Mouse (Mus musculus) embryo, embryonic 11 days (tissue): ENCODE measurements around the gene Mapre3.
A peak's percentile ranks its signal among the peaks of the same experiment; 100 is the strongest.

Experiments
- DNase-seq: peaks from one replicate; pipeline ENCODE4 v3.0.0-alpha.2; 2015

Gene Mapre3

GRCm38 (mm10) chr5:30814424-30815119 lies at the start of gene Mapre3:
Mapre3 (plus strand) TSS chr5:30814641.
- peak; percentile 97 for DNase-seq

DNA sequence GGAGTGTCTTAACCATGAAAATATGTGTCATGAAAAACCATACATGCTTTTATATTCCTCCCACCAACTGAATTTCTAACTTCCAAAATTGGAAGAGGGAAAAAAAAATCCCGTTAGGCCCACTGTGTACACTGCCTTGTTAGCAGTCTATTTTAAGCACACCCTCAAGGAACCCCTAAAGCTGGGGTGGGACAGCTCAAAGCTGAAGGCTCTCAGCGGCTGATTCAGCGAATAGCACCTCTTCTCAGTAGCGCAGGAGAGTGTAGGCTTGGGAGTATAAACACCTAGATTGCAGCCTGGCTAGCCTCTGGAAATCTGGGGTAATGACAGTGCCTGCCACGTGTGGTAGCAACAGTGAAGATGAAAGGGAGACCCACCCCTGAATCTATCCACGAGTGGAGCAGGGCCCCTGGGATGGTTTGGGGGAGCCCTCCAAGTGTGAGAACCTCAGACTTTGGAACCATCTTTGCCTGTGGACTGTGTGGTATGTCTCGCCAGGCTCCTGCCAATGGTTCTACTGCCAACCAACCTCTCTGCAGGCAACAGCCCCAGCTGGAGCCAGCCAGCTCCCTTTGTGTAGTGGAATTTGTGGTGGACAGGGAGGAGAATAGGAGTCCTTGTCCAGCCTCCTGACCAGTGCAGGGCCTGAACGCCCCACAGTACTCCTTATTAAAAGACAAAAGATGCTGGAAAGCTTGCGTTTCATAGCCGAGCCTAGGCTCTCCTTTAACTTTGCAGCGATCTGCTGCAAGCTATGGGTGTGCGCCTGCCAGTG lies 48.7 kb upstream of the Mapre3 start:
- no peak for DNase-seq

DNA sequence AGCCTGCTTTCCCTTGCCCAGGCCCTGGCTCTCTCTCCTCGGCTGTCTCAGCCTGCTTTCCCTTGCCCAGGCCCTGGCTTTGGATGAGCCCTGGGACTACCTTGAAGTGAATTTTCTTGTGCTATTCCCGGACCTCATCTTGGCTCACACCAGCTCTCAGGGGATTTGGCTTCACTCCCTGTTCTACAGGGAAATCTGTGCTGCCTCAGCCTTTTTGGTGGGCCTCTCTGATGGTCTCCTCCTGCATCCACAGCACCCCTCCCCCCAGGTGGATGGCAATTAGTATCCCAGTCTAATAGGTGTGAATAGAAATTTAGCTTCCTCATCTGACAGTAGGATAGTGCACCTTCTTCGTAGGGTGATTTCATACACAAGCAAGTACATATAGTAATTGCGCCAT lies 46.4 kb upstream of the Mapre3 start:
- no peak for DNase-seq

DNA sequence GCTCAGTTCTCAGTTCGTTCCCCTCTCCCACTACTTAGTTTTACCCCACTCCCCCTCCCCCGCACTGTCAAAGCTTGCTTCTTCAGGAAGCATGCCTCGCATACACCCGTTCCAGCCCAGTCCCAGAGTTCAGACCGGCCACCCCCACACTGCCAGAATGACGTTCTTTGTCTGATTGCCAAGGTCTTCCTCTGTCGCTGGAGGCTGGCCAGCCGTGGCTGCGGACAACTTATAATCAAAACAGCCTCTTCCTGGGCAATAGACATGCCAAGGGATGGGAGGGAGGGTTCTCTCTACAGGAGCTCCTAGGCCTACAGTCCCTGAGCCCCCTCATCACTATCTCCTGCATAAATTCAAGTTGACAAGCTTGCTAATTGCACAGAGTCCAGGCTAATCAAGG lies 45.8 kb upstream of the Mapre3 start:
- peak; percentile 51 for DNase-seq

GRCm38 (mm10) chr5:30769075-30769474 lies 45.4 kb upstream of the Mapre3 start:
- no peak for DNase-seq

DNA sequence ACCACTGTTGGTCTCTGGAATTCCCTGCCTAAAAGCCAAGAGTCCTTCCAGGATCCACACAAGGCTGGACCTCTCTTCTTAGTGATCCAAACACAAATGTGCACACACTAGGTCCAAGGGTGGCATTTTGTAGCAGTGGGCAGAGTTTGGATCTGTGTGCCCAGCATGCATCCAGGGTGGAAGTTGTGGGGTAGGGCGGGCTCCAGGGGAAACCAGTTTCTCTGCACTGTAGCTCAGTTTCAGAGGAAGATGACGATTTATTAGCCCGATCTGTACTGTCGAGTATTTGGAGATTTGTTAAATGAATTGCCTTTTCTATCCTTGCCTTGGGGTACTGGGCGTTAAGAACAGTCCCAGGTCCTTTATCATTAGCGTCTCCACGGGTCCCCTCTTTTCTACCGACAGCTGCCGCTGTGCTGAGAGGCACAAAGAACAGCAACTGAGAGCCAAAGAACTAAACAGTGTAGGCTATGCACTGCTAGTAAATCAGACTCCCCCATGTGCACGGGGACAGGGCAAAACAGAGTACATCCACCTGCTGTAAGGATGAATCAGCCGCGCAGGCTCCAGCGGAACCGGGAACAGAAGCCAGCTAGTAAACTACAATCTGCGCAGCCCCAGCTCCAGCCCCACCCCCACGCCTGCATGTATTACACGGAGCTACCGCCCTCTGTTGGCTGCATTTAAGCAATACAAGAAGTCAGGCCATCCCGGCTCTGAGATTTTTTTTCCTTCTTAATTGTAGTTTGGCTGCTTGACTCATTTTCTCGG lies 39.7 kb upstream of the Mapre3 start:
- DNase-seq, result peak; percentile 95

DNA sequence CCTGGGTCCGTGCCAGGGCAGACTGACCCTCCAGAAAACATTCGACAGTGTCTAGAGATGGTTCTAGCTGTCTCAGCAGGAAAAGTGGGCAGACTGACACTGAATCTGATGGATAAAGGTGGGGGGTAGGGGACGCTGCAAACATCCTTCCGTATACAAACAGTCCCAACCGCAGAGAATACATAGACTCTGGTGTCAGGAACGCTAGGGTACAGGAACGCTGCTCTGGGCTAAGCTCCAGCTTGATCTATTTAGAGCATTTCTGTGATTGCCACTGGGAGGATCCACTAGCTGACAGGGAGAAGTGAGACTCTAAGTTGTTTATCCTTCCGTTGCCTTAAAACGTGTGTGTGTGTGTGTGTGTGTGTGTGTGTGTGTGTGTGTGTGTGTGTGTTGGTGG lies 33.7 kb upstream of the Mapre3 start:
- DNase-seq, result no peak

DNA sequence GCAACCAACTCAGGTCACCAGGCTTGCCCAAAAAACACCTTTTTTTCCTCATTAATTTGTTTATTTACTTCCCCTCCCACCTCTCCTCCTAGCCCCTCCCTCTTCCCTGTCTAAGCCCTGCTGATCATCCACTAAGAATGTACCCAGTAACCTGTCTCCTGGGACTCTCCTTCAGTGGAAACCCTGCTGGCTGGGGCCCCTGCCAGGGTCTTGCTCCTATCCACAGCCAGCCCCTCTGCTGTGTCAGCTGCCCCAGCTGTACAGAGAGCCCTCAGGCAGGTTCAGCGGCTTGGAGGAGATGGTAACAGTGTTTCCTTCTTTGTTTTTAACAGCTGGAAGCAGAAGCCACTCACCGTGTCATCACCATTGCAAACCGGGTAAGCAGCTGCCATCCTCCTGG lies 33.3 kb upstream of the Mapre3 start:
- DNase-seq, result no peak

- no peak for DNase-seq
Observed at GRCm38 (mm10) chr5:30787381-30787780, 27.1 kb upstream of the Mapre3 start.

DNA sequence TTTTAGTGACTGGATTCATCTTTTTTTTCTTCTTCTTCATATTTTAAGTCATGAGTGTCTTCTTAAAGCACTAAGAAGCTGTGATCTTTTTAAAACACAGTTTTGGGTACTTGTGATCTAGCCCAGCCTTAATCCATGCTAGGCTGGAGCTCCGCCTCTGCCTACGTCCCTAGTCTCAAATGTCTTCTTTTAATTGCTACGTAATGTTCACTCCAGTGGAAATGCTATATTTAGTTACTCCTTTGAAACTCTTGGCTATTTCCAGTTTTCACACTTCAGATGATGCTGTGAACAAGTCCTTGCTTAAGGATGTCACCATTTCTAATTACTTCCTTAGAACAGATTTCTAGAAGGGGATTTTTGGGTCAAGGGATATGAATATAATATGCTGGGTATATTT lies 24.4 kb upstream of the Mapre3 start:
- DNase-seq, result no peak

GRCm38 (mm10) chr5:30796125-30796524 lies 18.3 kb upstream of the Mapre3 start:
- DNase-seq, result peak; percentile 85

DNA sequence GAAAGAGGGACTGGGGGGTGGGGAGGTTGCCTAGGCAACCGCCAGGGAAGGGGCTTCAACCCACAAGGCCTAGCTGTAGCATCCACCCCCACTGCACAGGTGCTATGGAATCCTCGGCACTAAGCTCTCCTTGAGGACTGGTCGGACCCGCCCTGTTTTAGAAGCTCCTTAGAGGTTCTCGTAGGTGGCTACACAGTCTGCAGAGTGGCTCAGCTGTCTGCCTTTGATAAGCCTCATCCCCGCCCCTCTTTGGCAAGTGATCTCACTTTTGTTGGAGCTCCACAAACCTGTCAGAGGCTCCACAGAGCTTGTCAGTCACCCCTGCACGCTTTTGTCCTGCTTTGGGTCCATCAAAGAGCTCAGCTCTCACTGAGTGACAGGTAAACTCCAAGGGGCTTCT lies 17.0 kb upstream of the Mapre3 start:
- DNase-seq, result no peak

- DNase-seq, result no peak
Observed at GRCm38 (mm10) chr5:30797982-30798381, 16.5 kb upstream of the Mapre3 start.

- DNase-seq, result no peak
Observed at GRCm38 (mm10) chr5:30798965-30799364, 15.5 kb upstream of the Mapre3 start.

DNA sequence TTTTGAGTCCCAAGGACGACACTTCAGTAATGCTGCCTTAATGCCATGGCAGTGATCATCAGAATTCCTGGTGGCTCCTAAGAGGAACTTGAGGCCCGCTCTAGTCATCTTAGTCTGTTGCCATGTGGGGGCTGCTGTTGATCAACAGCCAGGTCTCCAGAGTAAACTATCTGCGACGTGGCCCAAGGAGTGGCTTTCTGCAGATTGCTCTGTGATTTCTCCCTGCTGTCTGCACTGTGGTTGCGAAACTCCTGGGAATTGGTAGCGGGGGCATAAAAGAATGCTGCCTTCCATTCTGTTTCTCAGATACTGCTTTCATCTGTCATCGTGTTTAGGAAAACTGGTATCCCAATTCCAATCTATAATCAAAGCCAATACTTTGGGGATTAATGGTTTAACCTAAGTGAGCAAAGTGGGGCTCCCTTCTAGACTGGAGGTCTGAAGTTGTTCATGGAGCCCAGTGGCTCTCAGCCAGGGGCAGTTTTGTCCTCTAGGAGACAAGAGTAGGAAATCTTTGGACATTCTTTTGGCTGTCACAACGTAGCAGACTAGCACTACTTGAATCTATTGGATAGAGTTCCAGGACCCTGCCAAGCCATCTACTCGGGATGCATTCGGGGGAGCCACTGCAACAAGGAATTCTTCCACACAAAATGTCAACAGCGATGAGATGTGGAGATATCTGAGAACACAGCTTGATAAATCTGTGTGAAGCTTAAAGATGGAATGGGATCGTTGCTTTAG lies 11.5 kb upstream of the Mapre3 start:
- no peak for DNase-seq

DNA sequence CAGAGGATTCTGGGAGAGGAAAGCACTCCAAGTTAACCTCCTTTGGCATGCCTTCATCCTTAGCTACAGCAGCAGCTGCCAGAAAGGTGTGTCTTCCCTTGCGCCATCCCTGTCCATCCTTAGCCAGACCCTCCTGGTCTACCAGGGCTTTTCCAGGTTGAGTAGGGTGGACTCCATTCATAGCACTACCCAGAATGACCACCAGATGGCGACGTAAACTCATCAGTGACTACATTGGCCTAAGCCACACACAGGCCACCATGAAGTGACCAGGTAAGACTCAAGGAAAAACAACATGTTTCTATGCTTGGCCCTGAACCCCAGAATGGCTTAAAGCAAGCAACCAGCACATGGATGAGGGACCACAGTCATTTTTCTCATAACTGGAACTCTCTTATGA lies 8.3 kb upstream of the Mapre3 start:
- DNase-seq, result peak; percentile 88

DNA sequence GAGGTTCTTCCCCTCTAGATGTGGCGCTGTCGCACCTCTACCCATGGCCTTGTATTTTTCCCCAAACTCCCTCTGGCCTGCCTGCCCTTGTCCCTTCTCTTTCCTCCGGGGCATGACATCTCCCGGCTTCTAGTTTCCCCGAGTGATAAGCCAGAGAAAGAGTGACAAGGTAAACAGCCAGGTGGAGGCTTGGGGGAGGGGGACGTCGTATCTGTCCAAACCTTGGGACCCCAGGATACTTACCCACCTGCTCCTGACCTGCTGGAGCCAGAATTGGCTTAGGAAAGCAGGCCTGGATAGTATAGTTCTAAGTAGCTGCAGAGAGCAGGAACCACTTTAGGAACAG lies 652 bp downstream of the Mapre3 start:
- DNase-seq, result no peak

- DNase-seq, result no peak
Observed at GRCm38 (mm10) chr5:30816261-30816791, 1.9 kb downstream of the Mapre3 start.

DNA sequence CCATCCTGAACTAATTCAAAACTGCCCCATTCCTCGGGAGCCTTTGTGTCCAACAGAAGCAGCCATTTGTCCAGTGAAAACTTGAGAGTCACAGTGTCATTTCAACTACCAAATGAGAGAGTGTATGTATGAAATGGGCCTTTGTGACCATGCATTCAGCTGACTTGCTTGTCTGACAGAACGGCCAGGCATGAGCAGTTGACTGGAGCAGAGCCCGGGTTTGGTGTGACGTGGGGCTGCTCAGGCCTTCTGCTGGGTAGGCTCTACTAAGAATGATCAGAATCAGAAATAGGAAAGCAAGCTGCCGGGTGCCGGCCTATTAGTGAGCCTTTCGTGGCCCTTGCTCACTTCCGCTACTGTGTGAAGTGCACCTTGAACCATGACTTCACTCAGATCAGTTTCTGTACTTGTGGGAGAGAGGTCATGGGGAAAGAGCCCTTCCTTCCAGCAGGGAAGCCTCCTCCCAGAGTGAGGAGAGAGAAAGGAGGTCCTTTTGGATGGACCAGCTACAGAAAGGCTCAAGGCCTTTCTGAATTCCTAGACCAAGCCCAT lies 4.4 kb downstream of the Mapre3 start:
- no peak for DNase-seq

GRCm38 (mm10) chr5:30822689-30823088 lies 8.2 kb downstream of the Mapre3 start:
- no peak for DNase-seq

DNA sequence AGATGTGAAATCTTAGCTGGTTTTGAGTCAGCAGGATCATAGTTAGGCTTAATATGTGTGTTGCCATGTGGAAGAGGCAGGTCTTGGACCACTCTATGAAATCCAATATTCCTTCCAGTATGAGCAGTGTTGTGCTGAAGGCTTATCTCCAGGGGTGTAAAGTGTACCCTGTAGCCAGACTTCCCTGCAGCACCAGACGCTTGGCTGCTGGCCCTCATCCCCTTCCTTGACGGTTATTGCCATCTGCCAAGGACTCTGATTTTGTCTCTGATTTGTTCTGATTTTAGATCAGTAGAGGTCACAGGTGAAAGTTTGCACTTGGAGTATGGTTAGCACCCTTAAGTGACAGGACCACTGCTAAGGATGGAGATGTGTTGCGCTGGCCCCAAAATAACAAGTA lies 8.7 kb downstream of the Mapre3 start:
- DNase-seq, result no peak

- DNase-seq, result no peak
Observed at GRCm38 (mm10) chr5:30824124-30824988, 9.9 kb downstream of the Mapre3 start.
